ENCODE assay signal across 8 mouse cellular contexts in genomic region chr2:27411688-27412174, GRCm38 (mm10). TPM values are rescaled to one million over a fixed set of nuclear protein-coding genes. Genes with fewer than 3 reads are reported as not detected.
DNase-seq lines count a peak whose midpoint lies in the region; ATAC-seq and TF ChIP-seq lines count a peak whose summit lies in the region.

No protein-coding gene starts in this region.

- no peak for TF ChIP-seq CTCF in G1E (IDR thresholded peaks at IDR 0.05; ENCODE audit: low read depth, low read length)
- TF ChIP-seq CTCF in lung, adult 2 months (IDR thresholded peaks at IDR 0.05; ENCODE audit: insufficient read depth, low read length): no peak
- no peak for TF ChIP-seq CTCF in cerebellum, adult 2 months (IDR thresholded peaks at IDR 0.05; ENCODE audit: borderline replicate concordance, insufficient read depth, low read depth, low read length)

- peak; percentile 35; the same call in 1 of the 2 replicates for TF ChIP-seq POLR2A in lung, adult 2 months (IDR thresholded peaks at IDR 0.05; ENCODE audit: borderline replicate concordance, extremely low read depth, low read depth, low read length)
- no peak for TF ChIP-seq POLR2A in cerebellum, adult 2 months (IDR thresholded peaks at IDR 0.05; ENCODE audit: borderline replicate concordance, insufficient read depth, low read length)

- 0 out of 2 replicates have a peak overlapping the region, but pooled peaks have one; percentile 12 for H3K4me2 ChIP-seq in embryonic facial prominence, embryonic 15.5 days (replicated peaks)
- peak overlapping the region; percentile 20; the same call in 1 of the 2 replicates for H3K4me2 ChIP-seq in intestine, embryonic 14.5 days (ENCODE audit: low read length)
- peak overlapping the region; percentile 5; the same call in 1 of the 2 replicates for H3K4me2 ChIP-seq in neural tube, embryonic 15.5 days

- WGBS in embryonic facial prominence, embryonic 15.5 days: 13% methylated on average over 8 of the region's 8 CpGs
- 13% methylated on average over 8 of the region's 8 CpGs for WGBS in intestine, embryonic 14.5 days
- WGBS in lung, adult 2 months: 33% methylated on average over 8 of the region's 8 CpGs
- 6% methylated on average over 8 of the region's 8 CpGs for WGBS in neural tube, embryonic 15.5 days
- 73% methylated on average over 8 of the region's 8 CpGs for WGBS in cerebellum, adult 2 months

- H3K9ac ChIP-seq in embryonic facial prominence, embryonic 15.5 days: no peak overlapping the region
- H3K9ac ChIP-seq in intestine, embryonic 14.5 days (ENCODE audit: low read length): no peak overlapping the region
- no peak overlapping the region; the same call in 1 of the 2 replicates for H3K9ac ChIP-seq in neural tube, embryonic 15.5 days (replicated peaks)

- H3K4me3 ChIP-seq in G1E (ENCODE audit: low read depth, low read length): peak overlapping the region; percentile 33; the same call in 1 of the 2 replicates
- no peak overlapping the region for H3K4me3 ChIP-seq in embryonic facial prominence, embryonic 15.5 days (replicated peaks)
- no peak overlapping the region for H3K4me3 ChIP-seq in intestine, embryonic 14.5 days (ENCODE audit: low read depth, low read length)
- no peak overlapping the region for H3K4me3 ChIP-seq in lung, adult 2 months (replicated peaks; ENCODE audit: extremely low read depth, low read depth, low read length)
- no peak overlapping the region for H3K4me3 ChIP-seq in neural tube, embryonic 15.5 days (replicated peaks)
- H3K4me3 ChIP-seq in cerebellum, adult 2 months (replicated peaks; ENCODE audit: insufficient read depth, low read depth, low read length): no peak overlapping the region

- H3K27me3 ChIP-seq in G1E (ENCODE audit: insufficient read depth, low read length): peaks cover 15% of the 10 kb centered on the region; the same call in 1 of the 2 replicates
- no peaks in the 10 kb centered on the region for H3K27me3 ChIP-seq in embryonic facial prominence, embryonic 15.5 days
- H3K27me3 ChIP-seq in intestine, embryonic 14.5 days (replicated peaks; ENCODE audit: control insufficient read depth, insufficient read depth, low read length): no peaks in the 10 kb centered on the region
- H3K27me3 ChIP-seq in neural tube, embryonic 15.5 days (replicated peaks): no peaks in the 10 kb centered on the region
- H3K27me3 ChIP-seq in cerebellum, adult 2 months (ENCODE audit: control insufficient read depth, insufficient read depth, low read length): no peaks in the 10 kb centered on the region

- H3K9me3 ChIP-seq in G1E (replicated peaks): no peaks in the 10 kb centered on the region
- H3K9me3 ChIP-seq in embryonic facial prominence, embryonic 15.5 days (replicated peaks): no peaks in the 10 kb centered on the region
- no peaks in the 10 kb centered on the region for H3K9me3 ChIP-seq in intestine, embryonic 14.5 days (ENCODE audit: control insufficient read depth, low read length)
- H3K9me3 ChIP-seq in neural tube, embryonic 15.5 days (replicated peaks): no peaks in the 10 kb centered on the region

- H3K27ac ChIP-seq in embryonic facial prominence, embryonic 15.5 days (replicated peaks): peak overlapping the region; percentile 78
- H3K27ac ChIP-seq in intestine, embryonic 14.5 days (ENCODE audit: low read depth): peak overlapping the region; percentile 76
- peak overlapping the region; percentile 70 for H3K27ac ChIP-seq in neural tube, embryonic 15.5 days (replicated peaks)
- H3K27ac ChIP-seq in cerebellum, adult 2 months (ENCODE audit: insufficient read depth, low read length): no peak overlapping the region

- H3K4me1 ChIP-seq in G1E (ENCODE audit: insufficient read depth, low read depth, low read length): peaks cover 21% of the 10 kb centered on the region
- peaks cover 63% of the 10 kb centered on the region for H3K4me1 ChIP-seq in embryonic facial prominence, embryonic 15.5 days
- H3K4me1 ChIP-seq in intestine, embryonic 14.5 days (replicated peaks; ENCODE audit: control insufficient read depth, insufficient read depth, low read length): peaks cover 55% of the 10 kb centered on the region
- H3K4me1 ChIP-seq in lung, adult 2 months (ENCODE audit: control insufficient read depth, insufficient read depth, low read length): peaks cover 42% of the 10 kb centered on the region
- peaks cover 87% of the 10 kb centered on the region for H3K4me1 ChIP-seq in neural tube, embryonic 15.5 days
- H3K4me1 ChIP-seq in cerebellum, adult 2 months (ENCODE audit: control insufficient read depth, insufficient read depth, low read length): no peaks in the 10 kb centered on the region

- H3K36me3 ChIP-seq in G1E (replicated peaks): no peaks in the 10 kb centered on the region
- no peaks in the 10 kb centered on the region for H3K36me3 ChIP-seq in embryonic facial prominence, embryonic 15.5 days
- H3K36me3 ChIP-seq in intestine, embryonic 14.5 days (ENCODE audit: control insufficient read depth, insufficient read depth, low read length): no peaks in the 10 kb centered on the region
- no peaks in the 10 kb centered on the region for H3K36me3 ChIP-seq in neural tube, embryonic 15.5 days

- ATAC-seq in G1E (ENCODE audit: extremely low read depth, insufficient number of reproducible peaks, low FRiP score, poor library complexity, severe bottlenecking): peak; percentile 73
- peak; percentile 51; the same call in 1 of the 2 replicates for ATAC-seq in embryonic facial prominence, embryonic 15.5 days (ENCODE audit: insufficient number of reproducible peaks, low FRiP score, low TSS enrichment, low read depth)
- 0 out of 2 replicates have a peak, but pooled peaks have one; percentile 40 for ATAC-seq in intestine, embryonic 14.5 days (replicated peaks; ENCODE audit: low FRiP score, low TSS enrichment, low read depth)
- no peak for ATAC-seq in neural tube, embryonic 15.5 days (ENCODE audit: low FRiP score)

- peak; percentile 39 for DNase-seq in G1E (ENCODE audit: low spot score)
- peak; percentile 66 for DNase-seq in intestine, embryonic 14.5 days (ENCODE audit: low spot score)
- no peak for DNase-seq in lung, adult 2 months
- no peak for DNase-seq in cerebellum, adult 11-12 months
- DNase-seq in cerebellum, adult 2 months: no peak
- DNase-seq in layer of hippocampus, adult 9-10 months (ENCODE audit: low spot score): no peak

RNA-seq across cellular contexts. Expression of gene Vav2, which starts 15.1 kb away (rescaled TPM):
- total RNA-seq in G1E (2014; fragmentation: Nextera tagmentation): 3.5 and 5.1 TPM in 2 replicates
- 6.8 and 6.9 TPM in 2 replicates for total RNA-seq in G1E (2017)
- polyA plus RNA-seq in G1E (2012): 7.2 and 7.5 TPM in 2 replicates
- 5.8 and 6.7 TPM in 2 replicates for polyA plus RNA-seq in embryonic facial prominence, embryonic 15.5 days (2015; fragmentation: Nextera tagmentation; extraction: Ambion mirVana)
- polyA plus RNA-seq in intestine, embryonic 14.5 days (2014; fragmentation: Nextera tagmentation; extraction: Ambion mirVana): 7.2 and 7.5 TPM in 2 replicates
- polyA plus RNA-seq in lung, adult 2 months (2012; rRNA removed): 30.9 and 32.7 TPM in 2 replicates
- 12.4 and 15.5 TPM in 2 replicates for polyA plus RNA-seq in neural tube, embryonic 15.5 days (2015; fragmentation: Nextera tagmentation; extraction: Ambion mirVana)
- 14.7 and 16.1 TPM in 2 replicates for polyA plus RNA-seq in cerebellum, adult 2 months (2012; rRNA removed)

RNA-seq across cellular contexts. Expression of gene Brd3os, which starts 30.4 kb away (rescaled TPM):
- 0.68 and 1.5 TPM in 2 replicates for total RNA-seq in G1E (2014; fragmentation: Nextera tagmentation)
- total RNA-seq in G1E (2017): 0.55 and 1.3 TPM in 2 replicates
- polyA plus RNA-seq in G1E (2012): 0.78 and 1.5 TPM in 2 replicates
- polyA plus RNA-seq in embryonic facial prominence, embryonic 15.5 days (2015; fragmentation: Nextera tagmentation; extraction: Ambion mirVana): 16.4 and 17.0 TPM in 2 replicates
- 7.7 and 9.0 TPM in 2 replicates for polyA plus RNA-seq in intestine, embryonic 14.5 days (2014; fragmentation: Nextera tagmentation; extraction: Ambion mirVana)
- 9.3 and 10.6 TPM in 2 replicates for polyA plus RNA-seq in lung, adult 2 months (2012; rRNA removed)
- 40.4 and 45.0 TPM in 2 replicates for polyA plus RNA-seq in neural tube, embryonic 15.5 days (2015; fragmentation: Nextera tagmentation; extraction: Ambion mirVana)
- 36.0 and 38.0 TPM in 2 replicates for polyA plus RNA-seq in cerebellum, adult 2 months (2012; rRNA removed)

Comparison
In these comparisons a context has a peak if more than half of its experiments do, and no peak if none do; other contexts are left out.
1. DNase-seq: peak in G1E (single experiment) and intestine, embryonic 14.5 days (single experiment); none in lung, adult 2 months (single experiment), cerebellum, adult 11-12 months (single experiment), cerebellum, adult 2 months (0 of 2) and layer of hippocampus, adult 9-10 months (single experiment).
2. Peak in every context shown above with its lines, with median percentiles within 50 percentile points of each other: H3K4me2 ChIP-seq.